Comparison of ENCODE assay signal across 22 mouse cellular contexts in the genomic region with DNA sequence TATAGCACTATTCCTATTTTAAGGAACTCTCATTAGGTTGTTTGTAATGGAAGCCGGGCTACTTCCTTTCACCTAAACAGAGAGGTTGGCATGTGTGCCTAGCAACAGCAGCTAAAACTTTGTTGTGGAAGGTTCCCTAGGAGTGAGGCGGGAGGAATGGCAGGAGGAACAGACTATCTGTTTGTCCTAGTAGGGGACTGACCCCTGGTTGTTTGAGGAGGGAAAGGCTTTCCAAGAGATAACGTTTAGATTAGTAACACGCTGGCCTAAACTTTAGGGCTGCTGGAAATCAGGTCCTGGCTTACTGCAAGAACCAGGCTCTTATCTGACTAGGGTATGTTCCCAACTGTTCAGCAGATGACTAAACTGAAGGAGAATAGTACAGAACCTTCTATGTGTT. TPM values are rescaled to one million over a fixed set of nuclear protein-coding genes. Genes with fewer than 3 reads are reported as not detected.
DNase-seq lines count a peak whose midpoint lies in the region; ATAC-seq and TF ChIP-seq lines count a peak whose summit lies in the region.
"Had no signal": no experiment of that assay in that cellular context is flagged by ENCODE, and none has a peak within 500 bp of the region (broad histone marks: within the 10 kb centered on the region; RNA-seq: fewer than 3 reads in every experiment).

No protein-coding gene starts in this region.

- H3K9ac ChIP-seq in heart, embryonic 11.5 days (ENCODE audit: low read depth, low read length) = no peak overlapping the region
- no peak overlapping the region for H3K9ac ChIP-seq in heart, postnatal 0 days (replicated peaks; ENCODE audit: low read depth, low read length)
- H3K9ac ChIP-seq: forebrain, embryonic 13.5 days; hindbrain, embryonic 15.5 days; intestine, embryonic 15.5 days; midbrain, embryonic 12.5 days; neural tube, embryonic 15.5 days; stomach, embryonic 15.5 days had no signal

- TF ChIP-seq EP300 in heart, postnatal 0 days (IDR thresholded peaks at IDR 0.05; ENCODE audit: low read depth) = 0 out of 2 replicates have a peak, but pooled peaks have one; percentile 29

- WGBS in heart, embryonic 11.5 days (ENCODE audit: insufficient replicate concordance) = 10% methylated on average over 4 of the region's 4 CpGs
- WGBS in heart, postnatal 0 days = 17% methylated on average over 4 of the region's 4 CpGs

- no peak for ATAC-seq in heart, embryonic 11.5 days (replicated peaks; ENCODE audit: insufficient number of reproducible peaks, low FRiP score, low TSS enrichment)
- no peak for ATAC-seq in heart, postnatal 0 days (ENCODE audit: insufficient read depth, low read depth)
- ATAC-seq: forebrain, embryonic 13.5 days; intestine, embryonic 15.5 days had no signal

- no peaks in the 10 kb centered on the region for H3K27me3 ChIP-seq in heart, embryonic 11.5 days (ENCODE audit: control insufficient read depth, insufficient read depth, low read length)
- no peaks in the 10 kb centered on the region for H3K27me3 ChIP-seq in heart, postnatal 0 days (ENCODE audit: control insufficient read depth, insufficient read depth, low read length)
- H3K27me3 ChIP-seq: forebrain, embryonic 13.5 days; hindbrain, embryonic 15.5 days; intestine, embryonic 15.5 days; midbrain, embryonic 12.5 days; neural tube, embryonic 15.5 days; stomach, embryonic 15.5 days had no signal

- no peak overlapping the region for H3K4me3 ChIP-seq in heart, embryonic 11.5 days (ENCODE audit: low read depth, low read length)
- H3K4me3 ChIP-seq in heart, postnatal 0 days (ENCODE audit: low read depth, low read length) = no peak overlapping the region
- H3K4me3 ChIP-seq: forebrain, embryonic 13.5 days; hindbrain, embryonic 15.5 days; intestine, embryonic 15.5 days; layer of hippocampus, adult 2 months; midbrain, embryonic 12.5 days; neural tube, embryonic 15.5 days; stomach, embryonic 15.5 days had no signal

- no peaks in the 10 kb centered on the region for H3K36me3 ChIP-seq in heart, embryonic 11.5 days (ENCODE audit: control insufficient read depth, insufficient read depth, low read length)
- no peaks in the 10 kb centered on the region for H3K36me3 ChIP-seq in heart, postnatal 0 days (replicated peaks; ENCODE audit: control insufficient read depth, insufficient read depth, low read length)
- H3K36me3 ChIP-seq: hindbrain, embryonic 15.5 days; intestine, embryonic 15.5 days; midbrain, embryonic 12.5 days; neural tube, embryonic 15.5 days; stomach, embryonic 15.5 days had no signal

- peak; percentile 95 for DNase-seq in heart, adult 11 months
- no peak for DNase-seq in heart, postnatal 14 days
- DNase-seq in heart, postnatal 0 days (ENCODE audit: low spot score) = peak; percentile 18
- no peak for DNase-seq in urinary bladder, adult 18-20 months (ENCODE audit: low spot score in 2 of 2)
- no peak for DNase-seq in cerebellum, postnatal 10 days
- no peak for DNase-seq in gastrocnemius, postnatal 4 days (ENCODE audit: low spot score in 2 of 2)
- DNase-seq: adrenal gland, postnatal 25 days; cerebellum, adult 8-10 months; kidney, adult 9 months; kidney, postnatal 25 days; lung, postnatal 14 days; thymus, adult 18-20 months; thymus, postnatal 4 days had no signal

- no peak for TF ChIP-seq CTCF in heart, postnatal 0 days (IDR thresholded peaks at IDR 0.05; ENCODE audit: low read depth)

- peak overlapping the region; percentile 1; the same call in 1 of the 2 replicates for H3K27ac ChIP-seq in heart, embryonic 11.5 days (ENCODE audit: low read depth, low read length)
- H3K27ac ChIP-seq in heart, postnatal 0 days (ENCODE audit: low read depth) = peak overlapping the region; percentile 17; the same call in 1 of the 2 replicates
- H3K27ac ChIP-seq: forebrain, embryonic 13.5 days; hindbrain, embryonic 15.5 days; intestine, embryonic 15.5 days; layer of hippocampus, adult 2 months; midbrain, embryonic 12.5 days; neural tube, embryonic 15.5 days; stomach, embryonic 15.5 days had no signal

- peaks cover 12% of the 10 kb centered on the region for H3K4me1 ChIP-seq in heart, embryonic 11.5 days (ENCODE audit: control insufficient read depth, insufficient read depth, low read length)
- peaks cover 4% of the 10 kb centered on the region for H3K4me1 ChIP-seq in heart, postnatal 0 days (ENCODE audit: control insufficient read depth, insufficient read depth)
- H3K4me1 ChIP-seq: intestine, embryonic 15.5 days; stomach, embryonic 15.5 days had no signal

- H3K9me3 ChIP-seq in heart, embryonic 11.5 days (replicated peaks; ENCODE audit: control insufficient read depth, low read length) = no peaks in the 10 kb centered on the region
- no peaks in the 10 kb centered on the region for H3K9me3 ChIP-seq in heart, postnatal 0 days (replicated peaks; ENCODE audit: control insufficient read depth, low read length)
- H3K9me3 ChIP-seq: forebrain, embryonic 13.5 days; hindbrain, embryonic 15.5 days; intestine, embryonic 15.5 days; midbrain, embryonic 12.5 days; neural tube, embryonic 15.5 days; stomach, embryonic 15.5 days had no signal

- no peak overlapping the region for H3K4me2 ChIP-seq in heart, embryonic 11.5 days
- H3K4me2 ChIP-seq in heart, postnatal 0 days (ENCODE audit: low read depth, low read length) = no peak overlapping the region
- H3K4me2 ChIP-seq: forebrain, embryonic 13.5 days; hindbrain, embryonic 15.5 days; intestine, embryonic 15.5 days; liver, embryonic 11.5 days; midbrain, embryonic 12.5 days; neural tube, embryonic 15.5 days; stomach, embryonic 15.5 days had no signal

- intact Hi-C loops in heart, postnatal 14 days (cut with DNase I) = no loop called here

RNA-seq across cellular contexts. Expression of a gene that starts 2.2 kb away (rescaled TPM):
- 10 to 100 TPM; 48.0 to 48.5 TPM for total RNA-seq in heart, postnatal 14 days (2021)
- polyA plus RNA-seq in heart, embryonic 11.5 days (2014; fragmentation: Nextera tagmentation; extraction: Ambion mirVana) = 5.8 and 9.3 TPM in 2 replicates
- total RNA-seq in heart, postnatal 0 days (2014; rRNA removed; ENCODE audit: low replicate concordance) = 22.5 and 32.6 TPM in 2 replicates
- 4.7 and 4.9 TPM in 2 replicates for polyA plus RNA-seq in heart, postnatal 0 days (2015; fragmentation: Nextera tagmentation; extraction: Ambion mirVana)
- 10 to 100 TPM; 33.1 to 36.9 TPM for total RNA-seq in gastrocnemius, postnatal 4 days (2021)

Comparison
In these comparisons a context has a peak if more than half of its experiments do, and no peak if none do; other contexts are left out.
1. DNase-seq: peak in heart, adult 11 months (single experiment) and heart, postnatal 0 days (single experiment); none in heart, postnatal 14 days (0 of 2), urinary bladder, adult 18-20 months (0 of 2), cerebellum, postnatal 10 days (0 of 2) and gastrocnemius, postnatal 4 days (0 of 2).